Mouse (Mus musculus): ENCODE data around the gene Tex13b. TPM values are rescaled to one million over a fixed set of nuclear protein-coding genes. Genes with fewer than 3 reads are reported as not detected.
"Not testable (repeated sequence)": the region's sequence is repeated elsewhere in the genome, so short reads cannot be mapped to it uniquely, and the experiment has no call there.

Gene Tex13b
- polyA plus RNA-seq (2016; fragmentation: Nextera tagmentation; extraction: Ambion mirVana) = not detected in 2 replicates

DNA sequence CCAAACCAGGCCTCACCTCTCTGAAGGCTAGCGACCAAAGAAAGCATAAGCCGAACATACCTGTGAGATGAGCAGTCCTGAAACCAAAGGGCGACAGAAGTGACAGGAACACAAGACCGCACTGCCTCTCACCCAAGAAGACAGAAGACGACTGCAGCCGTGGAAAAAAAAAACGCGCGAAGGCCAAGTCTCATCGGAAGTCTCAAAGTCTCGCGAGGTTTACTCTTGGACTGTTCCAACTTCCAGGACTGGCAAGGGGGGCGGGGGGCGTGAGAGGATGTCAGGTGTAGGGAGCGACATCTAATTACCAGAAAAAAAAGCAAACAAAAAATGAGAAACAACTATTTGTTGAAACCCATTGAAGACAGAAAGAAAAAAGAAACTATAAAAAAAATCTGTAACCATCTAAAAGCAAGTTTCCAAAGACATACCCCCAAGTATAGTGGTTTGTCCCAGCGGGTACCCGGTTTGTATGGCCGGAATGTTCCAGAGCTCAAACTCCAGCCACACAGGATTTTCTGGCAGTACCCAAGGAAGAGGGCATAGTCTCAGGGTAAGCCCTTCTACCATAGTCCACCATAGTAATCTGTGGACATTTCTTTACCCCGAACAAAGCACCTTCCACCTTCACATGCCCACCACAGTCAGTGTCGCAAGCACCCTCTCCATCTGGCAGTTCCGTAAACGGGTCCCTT lies at the start of gene Tex13b:
TSS of gene Tex13b (minus strand) at position 122 of the 695 bp plus-strand sequence.
- 91% methylated on average over 22 of the region's 22 CpGs for WGBS
- DNase-seq (ENCODE audit: low spot score) = no peak
- no peaks in the 10 kb centered on the region for H3K9me3 ChIP-seq
- H3K4me1 ChIP-seq = no peaks in the 10 kb centered on the region
- peaks cover 69% of the 10 kb centered on the region for H3K27me3 ChIP-seq (replicated peaks; ENCODE audit: low read depth, poor library complexity, severe bottlenecking)
- H3K27ac ChIP-seq (replicated peaks) = no peak within 1 kb of the TSS
- no peaks in the 10 kb centered on the region for H3K36me3 ChIP-seq (replicated peaks)
- no peak within 1 kb of the TSS for H3K4me3 ChIP-seq

GRCm38 (mm10) chrX:140862760-140863159 lies 49.5 kb upstream of the Tex13b start:
- DNase-seq (ENCODE audit: low spot score) = no peak
- Histone ChIP-seq H3K9me3 (no peaks in the 10 kb centered on the region), H3K4me3 (no peak overlapping the region), H3K36me3 (replicated peaks) (no peaks in the 10 kb centered on the region), H3K4me1 (no peaks in the 10 kb centered on the region), H3K27ac (replicated peaks) (no peak overlapping the region), H3K27me3 (replicated peaks; ENCODE audit: low read depth, poor library complexity, severe bottlenecking) (peaks cover 47% of the 10 kb centered on the region)
- 92% methylated on average over 6 of the region's 6 CpGs for WGBS

DNA sequence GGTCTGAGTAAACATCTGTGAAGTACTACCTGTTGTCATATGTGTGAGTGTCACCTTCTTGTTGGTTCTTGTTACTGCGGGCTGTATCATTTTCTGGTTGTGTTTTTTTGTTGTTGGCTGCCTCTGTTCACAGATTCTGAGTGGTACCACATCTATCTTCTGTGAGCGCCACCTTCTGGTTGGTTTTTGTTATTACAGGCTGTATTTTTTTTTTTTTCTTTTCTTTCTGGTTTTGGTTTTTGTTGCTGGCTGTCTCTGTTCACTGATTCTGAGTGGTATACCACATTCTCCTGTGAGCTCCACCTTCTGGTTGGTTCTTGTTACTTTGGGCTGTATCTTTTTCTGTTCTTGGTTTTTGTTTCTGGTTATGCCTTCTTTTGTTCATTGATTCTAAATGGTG lies 44.2 kb upstream of the Tex13b start:
- H3K4me3 ChIP-seq = no peak overlapping the region
- H3K4me1 ChIP-seq = no peaks in the 10 kb centered on the region
- H3K27ac ChIP-seq (replicated peaks) = no peak overlapping the region
- H3K36me3 ChIP-seq (replicated peaks) = no peaks in the 10 kb centered on the region
- no peaks in the 10 kb centered on the region for H3K9me3 ChIP-seq
- no peak for DNase-seq (ENCODE audit: low spot score)
- H3K27me3 ChIP-seq (replicated peaks; ENCODE audit: low read depth, poor library complexity, severe bottlenecking) = peaks cover 47% of the 10 kb centered on the region
- WGBS = 38% methylated on average over 2 of the region's 2 CpGs

- H3K27me3 ChIP-seq (replicated peaks; ENCODE audit: low read depth, poor library complexity, severe bottlenecking) = peaks cover 51% of the 10 kb centered on the region
- not testable (repeated sequence) for DNase-seq (ENCODE audit: low spot score); H3K4me1 ChIP-seq; H3K36me3 ChIP-seq (replicated peaks); H3K27ac ChIP-seq (replicated peaks); H3K4me3 ChIP-seq; H3K9me3 ChIP-seq
- 75% methylated on average over 5 of the region's 5 CpGs for WGBS
Observed at GRCm38 (mm10) chrX:140857040-140857439, 43.8 kb upstream of the Tex13b start.

- H3K4me3 ChIP-seq = no peak overlapping the region
- no peak for DNase-seq (ENCODE audit: low spot score)
- WGBS = 79% methylated on average over 3 of the region's 3 CpGs
- no peaks in the 10 kb centered on the region for H3K4me1 ChIP-seq
- H3K27ac ChIP-seq (replicated peaks) = no peak overlapping the region
- peaks cover 63% of the 10 kb centered on the region for H3K27me3 ChIP-seq (replicated peaks; ENCODE audit: low read depth, poor library complexity, severe bottlenecking)
- H3K36me3 ChIP-seq (replicated peaks) = no peaks in the 10 kb centered on the region
- H3K9me3 ChIP-seq = no peaks in the 10 kb centered on the region
Observed at GRCm38 (mm10) chrX:140854561-140854960, 41.3 kb upstream of the Tex13b start.

GRCm38 (mm10) chrX:140845401-140845800 lies 32.2 kb upstream of the Tex13b start:
- H3K4me1 ChIP-seq; H3K9me3 ChIP-seq; H3K4me3 ChIP-seq; H3K36me3 ChIP-seq (replicated peaks); H3K27ac ChIP-seq (replicated peaks); DNase-seq (ENCODE audit: low spot score): not testable (repeated sequence)
- H3K27me3 ChIP-seq (replicated peaks; ENCODE audit: low read depth, poor library complexity, severe bottlenecking) = peaks cover 52% of the 10 kb centered on the region
- 77% methylated on average over 1 of the region's 1 CpGs for WGBS

DNA sequence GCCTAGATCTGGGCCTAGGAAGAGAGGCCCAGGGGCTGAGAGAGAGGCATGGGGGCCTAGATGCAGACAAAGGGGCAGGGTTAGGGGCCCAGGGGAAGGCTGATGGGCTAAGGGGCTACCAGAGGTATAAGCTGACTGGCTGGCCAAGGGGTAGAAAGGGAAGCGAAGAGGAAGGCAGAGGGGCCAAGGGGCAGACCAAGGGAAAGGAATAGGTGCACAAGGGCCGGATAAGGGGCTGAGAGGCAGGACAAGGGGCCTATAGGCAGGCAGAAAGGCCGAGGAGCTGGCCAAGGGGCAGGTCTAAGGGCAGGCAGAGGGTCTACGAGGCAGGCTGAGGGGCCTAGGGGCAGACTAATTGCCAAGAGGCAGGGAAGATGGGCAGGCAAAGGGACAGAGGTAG lies 26.7 kb upstream of the Tex13b start:
- H3K27ac ChIP-seq (replicated peaks) = no peak overlapping the region
- H3K27me3 ChIP-seq (replicated peaks; ENCODE audit: low read depth, poor library complexity, severe bottlenecking) = peaks cover 89% of the 10 kb centered on the region
- H3K36me3 ChIP-seq (replicated peaks) = no peaks in the 10 kb centered on the region
- WGBS = 65% methylated on average over 4 of the region's 4 CpGs
- DNase-seq (ENCODE audit: low spot score) = no peak
- 0 out of 2 replicates have a peak, but pooled peaks cover 2% of the 10 kb centered on the region for H3K4me1 ChIP-seq
- H3K9me3 ChIP-seq = no peaks in the 10 kb centered on the region
- no peak overlapping the region for H3K4me3 ChIP-seq

- Histone ChIP-seq H3K27me3 (replicated peaks; ENCODE audit: low read depth, poor library complexity, severe bottlenecking) (peaks cover 92% of the 10 kb centered on the region), H3K27ac (replicated peaks) (no peak overlapping the region), H3K9me3 (no peaks in the 10 kb centered on the region), H3K4me3 (no peak overlapping the region), H3K36me3 (replicated peaks) (no peaks in the 10 kb centered on the region), H3K4me1 (0 out of 2 replicates have a peak, but pooled peaks cover 2% of the 10 kb centered on the region)
- DNase-seq (ENCODE audit: low spot score) = no peak
- 76% methylated on average over 3 of the region's 3 CpGs for WGBS
Observed at GRCm38 (mm10) chrX:140838077-140838476, 24.8 kb upstream of the Tex13b start.

GRCm38 (mm10) chrX:140831706-140832105 lies 18.5 kb upstream of the Tex13b start:
- DNase-seq (ENCODE audit: low spot score) = no peak
- H3K27ac ChIP-seq (replicated peaks) = no peak overlapping the region
- WGBS = 83% methylated on average over 4 of the region's 4 CpGs

GRCm38 (mm10) chrX:140822295-140822694 lies 9.1 kb upstream of the Tex13b start:
- Histone ChIP-seq H3K27ac (replicated peaks) (no peak overlapping the region), H3K36me3 (replicated peaks) (no peaks in the 10 kb centered on the region), H3K27me3 (replicated peaks; ENCODE audit: low read depth, poor library complexity, severe bottlenecking) (peaks cover 66% of the 10 kb centered on the region), H3K4me3 (no peak overlapping the region), H3K9me3 (no peaks in the 10 kb centered on the region), H3K4me1 (no peaks in the 10 kb centered on the region)
- DNase-seq (ENCODE audit: low spot score) = no peak
- 84% methylated on average over 17 of the region's 17 CpGs for WGBS

More at GRCm38 (mm10) chrX:140831706-140832105, 18.5 kb upstream of the Tex13b start:
- Histone ChIP-seq H3K36me3 (replicated peaks) (no peaks in the 10 kb centered on the region), H3K4me3 (no peak overlapping the region), H3K4me1 (no peaks in the 10 kb centered on the region), H3K9me3 (no peaks in the 10 kb centered on the region), H3K27me3 (replicated peaks; ENCODE audit: low read depth, poor library complexity, severe bottlenecking) (peaks cover 78% of the 10 kb centered on the region)

GRCm38 (mm10) chrX:140805340-140805739 lies 7.9 kb downstream of the Tex13b start:
- H3K27ac ChIP-seq (replicated peaks) = no peak overlapping the region
- H3K36me3 ChIP-seq (replicated peaks) = no peaks in the 10 kb centered on the region
- no peaks in the 10 kb centered on the region for H3K4me1 ChIP-seq
- no peaks in the 10 kb centered on the region for H3K9me3 ChIP-seq
- H3K4me3 ChIP-seq = no peak overlapping the region
- 85% methylated on average over 2 of the region's 2 CpGs for WGBS
- no peak for DNase-seq (ENCODE audit: low spot score)
- peaks cover 92% of the 10 kb centered on the region for H3K27me3 ChIP-seq (replicated peaks; ENCODE audit: low read depth, poor library complexity, severe bottlenecking)

- Histone ChIP-seq H3K9me3 (no peaks in the 10 kb centered on the region), H3K4me3 (no peak overlapping the region), H3K4me1 (no peaks in the 10 kb centered on the region), H3K27ac (replicated peaks) (no peak overlapping the region), H3K27me3 (replicated peaks; ENCODE audit: low read depth, poor library complexity, severe bottlenecking) (peaks cover 83% of the 10 kb centered on the region), H3K36me3 (replicated peaks) (no peaks in the 10 kb centered on the region)
- WGBS = 66% methylated on average over 1 of the region's 1 CpGs
- DNase-seq (ENCODE audit: low spot score) = no peak
Observed at GRCm38 (mm10) chrX:140769794-140770193, 43.4 kb downstream of the Tex13b start.

Data from embryonic facial prominence, embryonic 10.5 days (tissue).